In genomic region chr10:20159308-20159707, GRCm38 (mm10) we compare ENCODE assay signal across 16 mouse cellular contexts.
"Had no signal": no experiment of that assay in that cellular context is flagged by ENCODE, and none has a peak within 500 bp of the region (broad histone marks: within the 10 kb centered on the region; RNA-seq: fewer than 3 reads in every experiment).

No protein-coding gene starts in this region.

- H3K27ac ChIP-seq: midbrain, embryonic 10.5 days; midbrain, embryonic 12.5 days; neural tube, embryonic 13.5 days; neural tube, embryonic 15.5 days; stomach, embryonic 15.5 days had no signal

- H3K9ac ChIP-seq: lung, embryonic 14.5 days; midbrain, embryonic 12.5 days; neural tube, embryonic 13.5 days; neural tube, embryonic 15.5 days; stomach, embryonic 15.5 days had no signal

- H3K4me1 ChIP-seq: midbrain, embryonic 10.5 days; midbrain, embryonic 12.5 days; neural tube, embryonic 13.5 days; neural tube, embryonic 15.5 days; stomach, embryonic 15.5 days had no signal

- ATAC-seq: midbrain, embryonic 16.5 days had no signal

- DNase-seq: lung, adult 18-20 months; lung, embryonic 14.5 days; lung, postnatal 10 days; lung, postnatal 4 days; midbrain, embryonic 14.5 days; right cerebral cortex, postnatal 14 days; thymus, adult 18-20 months; thymus, postnatal 14 days; thymus, postnatal 36 days had no signal

- H3K4me2 ChIP-seq: lung, embryonic 14.5 days; midbrain, embryonic 12.5 days; neural tube, embryonic 13.5 days; neural tube, embryonic 15.5 days; stomach, embryonic 15.5 days had no signal

- H3K9me3 ChIP-seq: midbrain, embryonic 10.5 days; midbrain, embryonic 12.5 days; neural tube, embryonic 13.5 days; neural tube, embryonic 15.5 days; stomach, embryonic 15.5 days had no signal

- H3K36me3 ChIP-seq: midbrain, embryonic 10.5 days; midbrain, embryonic 12.5 days; neural tube, embryonic 13.5 days; neural tube, embryonic 15.5 days; stomach, embryonic 15.5 days had no signal

- H3K27me3 ChIP-seq: midbrain, embryonic 12.5 days; neural tube, embryonic 13.5 days; neural tube, embryonic 15.5 days; stomach, embryonic 15.5 days had no signal

- H3K4me3 ChIP-seq: midbrain, embryonic 10.5 days; midbrain, embryonic 12.5 days; myocyte; neural tube, embryonic 13.5 days; neural tube, embryonic 15.5 days; stomach, embryonic 15.5 days had no signal
